Mouse (Mus musculus) liver, embryonic 14.5 days (tissue): ENCODE results near the gene Lsr.

ENCODE experiments used
- CTCF ChIP-seq: IDR thresholded peaks from 2 replicates; pipeline ENCODE4 v1.5.1; 2016; ENCODE audit warnings: antibody characterized with exemption, low read depth, control low read depth
- EP300 ChIP-seq: IDR thresholded peaks from 2 replicates; pipeline ENCODE4 v1.6.1; 2016; ENCODE audit warnings: antibody characterized with exemption, low read depth

- TF ChIP-seq CTCF (no peak), EP300 (no peak)
Observed at GRCm38 (mm10) chr7:31007775-31008174, 34.5 kb upstream of the Lsr start.
